Mouse (Mus musculus): ENCODE measurements around the gene Olfr890. TPM values are rescaled to one million over a fixed set of nuclear protein-coding genes. Genes with fewer than 3 reads are reported as not detected.

Olfr890 gene
- not detected in 2 replicates for polyA plus RNA-seq (2012; ENCODE audit: low replicate concordance)

DNA sequence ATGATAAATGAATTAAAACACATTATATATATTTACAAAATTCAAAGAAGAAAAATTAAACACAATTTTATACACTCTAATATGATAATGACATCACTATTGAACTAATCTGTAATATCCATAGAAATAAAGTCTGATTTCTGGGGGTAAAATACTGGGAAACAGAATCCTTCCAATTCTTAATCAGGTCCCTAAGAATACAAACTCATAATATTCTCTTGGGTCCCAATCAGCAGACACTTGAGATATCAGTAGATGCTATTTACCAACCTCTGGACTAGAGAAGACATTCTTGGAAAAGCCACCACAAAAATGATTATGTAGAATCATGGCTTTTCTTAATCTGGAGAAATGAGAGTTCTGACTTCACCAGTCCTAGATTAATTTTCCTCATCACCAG is at the start of gene Olfr890:
Olfr890 (plus strand) TSS at position 301 of the 400 bp plus-strand sequence.

GRCm38 (mm10) chr9:38107828-38108227 is 34.5 kb upstream of the Olfr890 start, which contains the start of gene Olfr888:
Olfr888 (plus strand) TSS chr9:38108128.

GRCm38 (mm10) chr9:38114898-38115297 is 27.4 kb upstream of the Olfr890 start, which contains the start of gene Olfr889:
Olfr889 (plus strand) TSS chr9:38115198.

DNA sequence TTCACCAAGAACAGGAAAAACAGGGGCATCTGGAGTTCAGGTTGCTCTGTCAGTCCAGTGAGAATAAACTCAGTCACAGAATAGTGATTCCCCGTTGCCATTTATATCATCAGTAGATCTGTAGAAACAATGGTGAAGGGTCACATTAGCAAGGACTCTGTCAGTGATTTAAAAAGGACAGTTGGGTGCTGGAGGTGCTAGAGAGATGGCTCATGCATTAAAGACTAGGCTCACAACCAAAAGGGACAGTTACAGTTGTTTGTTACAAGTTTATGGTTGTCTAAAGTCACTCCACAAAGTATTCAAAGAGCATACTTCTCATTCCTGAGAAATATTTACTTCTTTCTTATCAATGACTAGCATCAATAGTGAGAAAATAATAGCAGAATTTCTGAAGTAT is 38.4 kb downstream of the Olfr890 start, which contains the start of gene Olfr891:
Olfr891 (minus strand) TSS at position 101 of the 400 bp plus-strand sequence.

Other genes starting within 250 kb of the Olfr890 start
- gene Olfr145, start 245.8 kb upstream of the Olfr890 start, polyA plus RNA-seq (2012; ENCODE audit: low replicate concordance): not detected in 2 replicates
- gene Olfr878, start 224.7 kb upstream of the Olfr890 start, polyA plus RNA-seq (2012; ENCODE audit: low replicate concordance): not detected in 2 replicates
- gene Olfr881, start 150.7 kb upstream of the Olfr890 start, polyA plus RNA-seq (2012; ENCODE audit: low replicate concordance): not detected in 2 replicates
- gene Olfr883, start 116.7 kb upstream of the Olfr890 start, polyA plus RNA-seq (2012; ENCODE audit: low replicate concordance): not detected in 2 replicates
- gene Olfr884, start 96.0 kb upstream of the Olfr890 start, polyA plus RNA-seq (2012; ENCODE audit: low replicate concordance): not detected in 2 replicates
- gene Olfr885, start 81.2 kb upstream of the Olfr890 start, polyA plus RNA-seq (2012; ENCODE audit: low replicate concordance): not detected in 2 replicates
- gene Olfr887, start 58.4 kb upstream of the Olfr890 start, polyA plus RNA-seq (2012; ENCODE audit: low replicate concordance): not detected in 2 replicates
- not detected in 2 replicates for gene Olfr888, start 34.4 kb upstream of the Olfr890 start, polyA plus RNA-seq (2012; ENCODE audit: low replicate concordance)
- gene Olfr889, start 27.3 kb upstream of the Olfr890 start, polyA plus RNA-seq (2012; ENCODE audit: low replicate concordance): not detected in 2 replicates
- gene Olfr891, start 38.3 kb downstream of the Olfr890 start, polyA plus RNA-seq (2012; ENCODE audit: low replicate concordance): not detected in 2 replicates
- not detected in 2 replicates for gene Olfr893, start 65.8 kb downstream of the Olfr890 start, polyA plus RNA-seq (2012; ENCODE audit: low replicate concordance)
- not detected in 2 replicates for gene Olfr894, start 75.5 kb downstream of the Olfr890 start, polyA plus RNA-seq (2012; ENCODE audit: low replicate concordance)
- not detected in 2 replicates for gene Olfr143, start 110.3 kb downstream of the Olfr890 start, polyA plus RNA-seq (2012; ENCODE audit: low replicate concordance)
- gene Olfr895, start 125.3 kb downstream of the Olfr890 start, polyA plus RNA-seq (2012; ENCODE audit: low replicate concordance): not detected in 2 replicates
- gene Olfr896-ps1, start 148.6 kb downstream of the Olfr890 start, polyA plus RNA-seq (2012; ENCODE audit: low replicate concordance): 0.05 TPM in 1 of 2 replicates, not detected in the other
- 0.02 TPM in 1 of 2 replicates, not detected in the other for gene Olfr25, start 186.5 kb downstream of the Olfr890 start, polyA plus RNA-seq (2012; ENCODE audit: low replicate concordance)
- gene Olfr898, start 205.9 kb downstream of the Olfr890 start, polyA plus RNA-seq (2012; ENCODE audit: low replicate concordance): not detected in 2 replicates
- not detected in 2 replicates for gene Olfr250, start 224.4 kb downstream of the Olfr890 start, polyA plus RNA-seq (2012; ENCODE audit: low replicate concordance)
- not detected in 2 replicates for gene Olfr251, start 234.6 kb downstream of the Olfr890 start, polyA plus RNA-seq (2012; ENCODE audit: low replicate concordance)

Measured in hematopoietic multipotent progenitor cell, adult 10-12 weeks (in vitro differentiated cells).